Mouse (Mus musculus) lung, embryonic 16.5 days (tissue): ENCODE measurements around the gene Dpagt1. TPM values are rescaled to one million over a fixed set of nuclear protein-coding genes. Genes with fewer than 3 reads are reported as not detected.

Experiments
- ATAC-seq: fragments of 200-750 bp; cut with Nextera tagmentation; 2 replicates; pipeline ENCODE4 v1.8.0; 2017; ENCODE audit warnings: low read depth, mild to moderate bottlenecking, moderate library complexity
- H3K27ac ChIP-seq: fragments of 300-500 bp; sonication (generic); 2 replicates; pipeline ENCODE4 v1.5.1; 2014; ENCODE audit warnings: mild to moderate bottlenecking, control low read depth, low read length
- H3K27me3 ChIP-seq: fragments of 300-500 bp; sonication (generic); 2 replicates; pipeline ENCODE4 v1.6.1; 2014; ENCODE audit warnings: low read depth, low read length, mixed read lengths; ENCODE audit not compliant: control insufficient read depth, insufficient read depth
- H3K36me3 ChIP-seq: fragments of 300-500 bp; sonication (generic); 2 replicates; pipeline ENCODE4 v1.6.1; 2014; ENCODE audit warnings: low read length; ENCODE audit not compliant: control insufficient read depth, insufficient read depth
- H3K4me1 ChIP-seq: fragments of 300-500 bp; sonication (generic); replicated peaks from 2 replicates; pipeline ENCODE4 v1.6.1; 2014; ENCODE audit warnings: low read length, mixed read lengths; ENCODE audit not compliant: control insufficient read depth, insufficient read depth
- H3K4me2 ChIP-seq: fragments of 300-500 bp; sonication (generic); 2 replicates; pipeline ENCODE4 v1.6.1; 2014; ENCODE audit warnings: low read depth, low read length, control low read depth
- H3K4me3 ChIP-seq: fragments of 300-500 bp; sonication (generic); 2 replicates; pipeline ENCODE4 v1.5.1; 2014; ENCODE audit warnings: mild to moderate bottlenecking, low read length, control low read depth
- H3K9ac ChIP-seq: fragments of 300-500 bp; sonication (generic); 2 replicates; pipeline ENCODE4 v1.6.1; 2014; ENCODE audit warnings: low read length, control low read depth
- H3K9me3 ChIP-seq: fragments of 300-500 bp; sonication (generic); 2 replicates; pipeline ENCODE4 v1.6.1; 2016; ENCODE audit warnings: low read length; ENCODE audit not compliant: control insufficient read depth
- WGBS: fragments of 180-500 bp; shearing (Covaris S2); extraction: QIAGEN DNeasy Blood & Tissue Kit; methylation state at CpG from one replicate; pipeline ENCODE4 v1.1.7; 2014; 5-methylcytosine and 5-hydroxymethylcytosine counted together
- microRNA-seq: library from miRNA; unstranded; fragments of <30 nt; microRNA quantifications from one replicate; pipeline ENCODE4, GENCODE M21; 2016
- polyA plus RNA-seq: library from polyadenylated mRNA; unstranded; fragments of >200 nt; fragmentation: Nextera tagmentation; extraction: Ambion mirVana; gene quantifications from 2 replicates; pipeline ENCODE4 v1.2.1, GENCODE M21; 2015

Gene Dpagt1
- polyA plus RNA-seq, 1 experiment from 2014 or later, result 42.3 TPM

GRCm38 (mm10) chr9:44378153-44378730 is 52.4 kb downstream of the Dpagt1 start:
- Histone ChIP-seq H3K9ac (peak overlapping the region; percentile 82), H3K27me3 (no peaks in the 10 kb centered on the region), H3K4me2 (peak overlapping the region; percentile 78), H3K9me3 (no peaks in the 10 kb centered on the region), H3K27ac (no peak overlapping the region), H3K4me3 (peak overlapping the region; percentile 87), H3K36me3 (peaks cover 13% of the 10 kb centered on the region), H3K4me1 (peaks cover 14% of the 10 kb centered on the region)
- 76% methylated on average over 5 of the region's 5 CpGs for WGBS
- ATAC-seq, result no peak

- peaks cover 17% of the 10 kb centered on the region for H3K36me3 ChIP-seq
- peaks cover 14% of the 10 kb centered on the region for H3K4me1 ChIP-seq
- no peaks in the 10 kb centered on the region for H3K27me3 ChIP-seq
- WGBS, result under 1% methylated on average over 83 of the region's 83 CpGs
- peak within 1 kb of the TSS; percentile 91 for H3K9ac ChIP-seq
- ATAC-seq, result peak; percentile 99
- no peaks in the 10 kb centered on the region for H3K9me3 ChIP-seq
- H3K4me3 ChIP-seq, result peak within 1 kb of the TSS; percentile 87
- H3K4me2 ChIP-seq, result peak within 1 kb of the TSS; percentile 95
- peak within 1 kb of the TSS; percentile 87 for H3K27ac ChIP-seq
These were observed 53.4 kb downstream of the Dpagt1 start, which contains the start of gene Hyou1 for GRCm38 (mm10) chr9:44379054-44379834. TSS of gene Hyou1 (plus strand) at chr9:44379490.

GRCm38 (mm10) chr9:44379862-44380261 is 54.0 kb downstream of the Dpagt1 start:
- Histone ChIP-seq H3K9me3 (no peaks in the 10 kb centered on the region), H3K27me3 (no peaks in the 10 kb centered on the region), H3K36me3 (peaks cover 24% of the 10 kb centered on the region), H3K9ac (peak overlapping the region; percentile 91), H3K27ac (peak overlapping the region; percentile 83), H3K4me3 (peak overlapping the region; percentile 87), H3K4me1 (peaks cover 14% of the 10 kb centered on the region), H3K4me2 (peak overlapping the region; percentile 95)
- 2% methylated on average over 15 of the region's 15 CpGs for WGBS
- peak; percentile 19 for ATAC-seq

Small RNA genes lying within 50 kb of the gene (microRNA-seq; reads per million reads assigned to microRNA genes)
- not detected for gene Gm44335

Other genes with a start within 250 kb of the Dpagt1 start
- 0.20 and 0.21 TPM in 2 replicates for gene Mfrp, start 224.3 kb upstream of the Dpagt1 start, polyA plus RNA-seq
- 5.4 and 5.6 TPM in 2 replicates for gene C1qtnf5, start 218.8 kb upstream of the Dpagt1 start, polyA plus RNA-seq
- gene Gm49380, start 212.5 kb upstream of the Dpagt1 start, polyA plus RNA-seq, result 0.13 and 0.14 TPM in 2 replicates
- gene Rnf26, start 212.5 kb upstream of the Dpagt1 start, polyA plus RNA-seq, result 60.1 and 63.8 TPM in 2 replicates
- gene Mcam, start 191.6 kb upstream of the Dpagt1 start, polyA plus RNA-seq, result 99.1 and 104 TPM in 2 replicates
- gene Cbl, start 92.0 kb upstream of the Dpagt1 start, polyA plus RNA-seq, result 15.3 and 15.5 TPM in 2 replicates
- 7.3 and 14.3 TPM in 2 replicates for gene Ccdc153, start 85.3 kb upstream of the Dpagt1 start, polyA plus RNA-seq
- 0.11 TPM in 1 of 2 replicates, not detected in the other for gene Pdzd3, start 74.5 kb upstream of the Dpagt1 start, polyA plus RNA-seq
- 9.5 and 10.4 TPM in 2 replicates for gene Nlrx1, start 57.4 kb upstream of the Dpagt1 start, polyA plus RNA-seq
- 1.4 and 2.1 TPM in 2 replicates for gene Abcg4, start 37.4 kb upstream of the Dpagt1 start, polyA plus RNA-seq
- gene Hinfp, start 20.3 kb upstream of the Dpagt1 start, polyA plus RNA-seq, result 24.3 and 25.1 TPM in 2 replicates
- 6.8 and 7.4 TPM in 2 replicates for gene C2cd2l, start 5.7 kb upstream of the Dpagt1 start, polyA plus RNA-seq
- gene H2afx, start 8.7 kb downstream of the Dpagt1 start, polyA plus RNA-seq, result 318 and 395 TPM in 2 replicates
- gene Hmbs, start 18.2 kb downstream of the Dpagt1 start, polyA plus RNA-seq, result 110 and 117 TPM in 2 replicates
- 31.4 and 32.8 TPM in 2 replicates for gene Vps11, start 35.7 kb downstream of the Dpagt1 start, polyA plus RNA-seq
- gene Hyou1, start 53.5 kb downstream of the Dpagt1 start, polyA plus RNA-seq, result 38.2 and 42.0 TPM in 2 replicates
- gene Slc37a4, start 70.8 kb downstream of the Dpagt1 start, polyA plus RNA-seq, result 19.9 and 21.9 TPM in 2 replicates
- 1,846 and 1,855 TPM in 2 replicates for gene Rps25, start 81.1 kb downstream of the Dpagt1 start, polyA plus RNA-seq
- 131 and 135 TPM in 2 replicates for gene Trappc4, start 81.6 kb downstream of the Dpagt1 start, polyA plus RNA-seq
- gene Ccdc84, start 92.5 kb downstream of the Dpagt1 start, polyA plus RNA-seq, result 32.5 TPM in 2 replicates
- not detected in 2 replicates for gene Foxr1, start 115.1 kb downstream of the Dpagt1 start, polyA plus RNA-seq
- gene Upk2, start 129.0 kb downstream of the Dpagt1 start, polyA plus RNA-seq, result 1.8 and 2.0 TPM in 2 replicates
- gene Bcl9l, start 156.8 kb downstream of the Dpagt1 start, polyA plus RNA-seq, result 14.1 and 16.1 TPM in 2 replicates
- gene Cxcr5, start 235.9 kb downstream of the Dpagt1 start, polyA plus RNA-seq, result 0.08 and 0.29 TPM in 2 replicates